Mouse (Mus musculus) forebrain, postnatal 0 days (tissue): ENCODE results near the gene Cyp4a31. TPM values are rescaled to one million over a fixed set of nuclear protein-coding genes. Genes with fewer than 3 reads are reported as not detected.
"Not testable (repeated sequence)": the region's sequence is repeated elsewhere in the genome, so short reads cannot be mapped to it uniquely, and the experiment has no call there.

Experiments
- ATAC-seq: fragments of 200-750 bp; cut with Nextera tagmentation; 2 replicates; pipeline ENCODE4 v1.8.0; 2017; ENCODE audit warnings: mild to moderate bottlenecking, moderate library complexity
- DNase-seq: peaks from one replicate; pipeline ENCODE4 v3.0.0-alpha.2; 2015
- H3K27ac ChIP-seq: fragments of 300-500 bp; sonication (generic); 2 replicates; pipeline ENCODE4 v1.5.1; 2014; ENCODE audit warnings: low read depth, mild to moderate bottlenecking, antibody characterized with exemption, low read length, moderate library complexity, mixed read lengths
- H3K27me3 ChIP-seq: fragments of 300-500 bp; sonication (generic); 2 replicates; pipeline ENCODE4 v1.6.1; 2014; ENCODE audit warnings: mild to moderate bottlenecking, low read length, mixed read lengths; ENCODE audit not compliant: insufficient read depth
- H3K36me3 ChIP-seq: fragments of 300-500 bp; sonication (generic); 2 replicates; pipeline ENCODE4 v1.6.1; 2014; ENCODE audit warnings: mild to moderate bottlenecking, moderate library complexity; ENCODE audit not compliant: insufficient read depth
- H3K4me1 ChIP-seq: fragments of 300-500 bp; sonication (generic); 2 replicates; pipeline ENCODE4 v1.6.1; 2014; ENCODE audit warnings: antibody characterized with exemption; ENCODE audit not compliant: insufficient read depth
- H3K4me2 ChIP-seq: fragments of 300-500 bp; sonication (generic); 2 replicates; pipeline ENCODE4 v1.6.1; 2014; ENCODE audit warnings: low read depth, mild to moderate bottlenecking, moderate library complexity
- H3K4me3 ChIP-seq: fragments of 300-500 bp; sonication (generic); 2 replicates; pipeline ENCODE4 v1.5.1; 2014; ENCODE audit warnings: low read depth, low read length, mixed read lengths
- H3K9ac ChIP-seq: fragments of 300-500 bp; sonication (generic); 2 replicates; pipeline ENCODE4 v1.6.1; 2014; ENCODE audit warnings: mild to moderate bottlenecking
- H3K9me3 ChIP-seq: fragments of 300-500 bp; sonication (generic); 2 replicates; pipeline ENCODE4 v1.6.1; 2016; ENCODE audit warnings: low read length
- CTCF ChIP-seq: sonication (generic); IDR thresholded peaks from 2 replicates; pipeline ENCODE4 v1.5.1; 2016; ENCODE audit warnings: antibody characterized with exemption, control low read depth, low read depth
- WGBS: fragments of 180-500 bp; shearing (Covaris S2); extraction: QIAGEN DNeasy Blood & Tissue Kit; methylation state at CpG from one replicate; pipeline ENCODE4 v1.1.7; 2014; 5-methylcytosine and 5-hydroxymethylcytosine counted together
- polyA plus RNA-seq: library from polyadenylated mRNA; unstranded; fragments of >200 nt; fragmentation: Nextera tagmentation; extraction: Ambion mirVana; gene quantifications from 2 replicates; pipeline ENCODE4 v1.2.1, GENCODE M21; 2015
- total RNA-seq: library from RNA; depleted of rRNA; stranded (reverse); fragments of >200 nt; gene quantifications from 2 replicates; pipeline ENCODE4 v1.2.3, GENCODE M21; 2014

The Cyp4a31 gene
- total and polyA plus RNA-seq, 2 experiments from 2014 or later = not detected

GRCm38 (mm10) chr4:115552726-115553125 is 10.7 kb upstream of the Cyp4a31 start:
- Histone ChIP-seq H3K27ac (no peak overlapping the region), H3K4me1 (no peaks in the 10 kb centered on the region), H3K9me3 (no peaks in the 10 kb centered on the region), H3K9ac (no peak overlapping the region), H3K4me2 (no peak overlapping the region), H3K36me3 (no peaks in the 10 kb centered on the region), H3K4me3 (no peak overlapping the region), H3K27me3 (no peaks in the 10 kb centered on the region)
- WGBS = 88% methylated on average over 3 of the region's 3 CpGs
- TF ChIP-seq CTCF = no peak
- ATAC-seq (no peak), DNase-seq (no peak)

- Histone ChIP-seq H3K4me1 (no peaks in the 10 kb centered on the region), H3K27ac (no peak overlapping the region), H3K36me3 (no peaks in the 10 kb centered on the region), H3K27me3 (no peaks in the 10 kb centered on the region), H3K4me3 (no peak overlapping the region), H3K4me2 (no peak overlapping the region), H3K9ac (no peak overlapping the region), H3K9me3 (no peaks in the 10 kb centered on the region)
- DNase-seq (no peak), ATAC-seq (no peak)
- TF ChIP-seq CTCF = no peak
- WGBS = 50% methylated on average over 2 of the region's 2 CpGs
These were observed 7.9 kb upstream of the Cyp4a31 start for GRCm38 (mm10) chr4:115555513-115555912.

DNA sequence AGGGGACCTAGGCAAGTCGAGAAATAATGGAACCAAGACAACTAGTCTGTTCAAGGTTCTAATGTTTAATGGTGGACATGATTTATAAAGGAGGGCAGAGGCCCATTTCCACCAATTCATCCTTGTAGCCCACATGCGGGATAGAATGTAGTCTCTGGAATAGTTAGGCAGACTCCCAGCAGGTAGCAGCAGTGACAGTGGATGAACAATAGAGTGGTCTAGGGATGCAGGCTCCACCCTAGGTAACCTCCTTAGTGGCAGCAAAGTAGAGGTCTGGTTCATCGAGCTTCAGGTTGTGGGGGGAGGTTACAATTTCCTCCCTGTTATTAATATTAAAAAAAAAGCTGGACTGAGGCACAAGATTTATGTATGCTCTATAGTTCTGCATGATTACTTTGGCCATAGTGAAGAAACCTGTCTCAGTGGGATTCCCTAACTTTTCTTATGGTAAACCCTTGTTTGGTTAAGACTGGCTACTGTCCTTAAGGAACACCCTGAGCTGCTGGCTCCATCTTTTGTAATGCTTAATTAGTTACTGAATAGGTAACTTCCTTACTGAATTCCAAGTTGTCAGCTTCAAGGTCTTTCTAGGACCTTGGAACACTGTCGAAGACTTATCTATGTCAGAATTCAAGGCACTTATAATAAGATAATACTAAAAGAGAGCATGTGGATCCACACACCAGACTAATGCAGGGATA is 5.4 kb upstream of the Cyp4a31 start:
- no peak for DNase-seq
- H3K4me3 ChIP-seq = no peak overlapping the region
- H3K27ac ChIP-seq = no peak overlapping the region

DNA sequence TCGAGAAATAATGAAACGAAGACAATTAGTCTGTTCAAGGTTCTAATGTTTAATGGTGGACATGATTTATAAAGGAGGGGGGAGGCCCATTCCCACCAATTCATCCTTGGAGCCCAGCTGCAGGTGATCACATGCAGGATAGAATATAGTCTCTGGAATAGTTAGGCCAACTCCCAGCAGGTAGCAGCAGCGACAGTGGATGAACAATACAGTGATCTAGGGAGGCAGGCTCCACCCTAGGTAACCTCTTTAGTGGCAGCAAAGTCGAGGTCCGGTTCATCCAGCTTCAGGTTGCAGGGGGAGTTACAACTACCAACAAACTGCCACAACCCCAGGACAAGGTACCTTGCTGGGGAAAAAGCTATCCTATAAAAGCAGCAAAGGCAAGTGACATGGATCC is 2.2 kb upstream of the Cyp4a31 start:
- H3K9me3 ChIP-seq, H3K4me1 ChIP-seq, H3K36me3 ChIP-seq, H3K4me3 ChIP-seq, H3K27me3 ChIP-seq, DNase-seq, H3K4me2 ChIP-seq, H3K27ac ChIP-seq, ATAC-seq, H3K9ac ChIP-seq: not testable (repeated sequence)
- 52% methylated on average over 5 of the region's 5 CpGs for WGBS

More for the DNA sequence above, 5.4 kb upstream of the Cyp4a31 start:
- Histone ChIP-seq H3K27me3 (no peaks in the 10 kb centered on the region), H3K4me1 (no peaks in the 10 kb centered on the region), H3K4me2 (no peak overlapping the region), H3K9me3 (no peaks in the 10 kb centered on the region), H3K9ac (no peak overlapping the region), H3K36me3 (no peaks in the 10 kb centered on the region)
- no peak for ATAC-seq
- no peak for TF ChIP-seq CTCF
- 54% methylated on average over 4 of the region's 4 CpGs for WGBS

GRCm38 (mm10) chr4:115564469-115565225 is 1.2 kb downstream of the Cyp4a31 start:
- not testable (repeated sequence) for H3K9me3 ChIP-seq, H3K27ac ChIP-seq, DNase-seq, H3K27me3 ChIP-seq, ATAC-seq, H3K4me2 ChIP-seq, H3K4me1 ChIP-seq, H3K4me3 ChIP-seq, H3K9ac ChIP-seq, H3K36me3 ChIP-seq
- WGBS = 79% methylated on average over 6 of the region's 6 CpGs

DNA sequence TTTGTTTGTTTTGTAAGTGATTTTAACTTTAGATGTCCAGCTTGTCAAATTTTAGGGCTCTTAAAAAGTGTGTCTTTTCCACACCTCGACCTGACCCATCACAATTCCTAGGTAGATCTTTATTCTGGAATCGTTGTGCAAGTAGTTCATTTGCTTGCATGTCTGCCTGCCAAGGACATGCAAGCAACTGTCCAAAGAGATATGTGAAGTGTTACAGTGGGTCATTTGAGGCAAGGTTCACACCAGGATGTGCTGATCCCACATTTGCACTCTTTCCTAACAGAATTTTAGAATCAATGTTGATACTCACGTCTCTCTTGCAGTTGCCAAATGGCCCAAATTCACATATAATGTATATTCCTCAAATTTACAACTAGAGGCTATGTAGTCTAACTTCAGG is 11.8 kb downstream of the Cyp4a31 start:
- WGBS = 80% methylated on average over 3 of the region's 3 CpGs
- no peak overlapping the region for H3K4me2 ChIP-seq
- no peaks in the 10 kb centered on the region for H3K9me3 ChIP-seq
- ATAC-seq = no peak
- H3K4me1 ChIP-seq = no peaks in the 10 kb centered on the region
- no peak for TF ChIP-seq CTCF
- no peak overlapping the region for H3K27ac ChIP-seq
- DNase-seq = no peak
- H3K4me3 ChIP-seq = no peak overlapping the region
- no peaks in the 10 kb centered on the region for H3K36me3 ChIP-seq
- no peaks in the 10 kb centered on the region for H3K27me3 ChIP-seq
- no peak overlapping the region for H3K9ac ChIP-seq

GRCm38 (mm10) chr4:115575776-115576175 is 12.3 kb downstream of the Cyp4a31 start:
- Histone ChIP-seq H3K36me3 (no peaks in the 10 kb centered on the region), H3K27me3 (no peaks in the 10 kb centered on the region), H3K4me3 (no peak overlapping the region), H3K27ac (no peak overlapping the region), H3K4me1 (no peaks in the 10 kb centered on the region), H3K9me3 (no peaks in the 10 kb centered on the region), H3K9ac (no peak overlapping the region), H3K4me2 (no peak overlapping the region)
- no peak for TF ChIP-seq CTCF
- no peak for DNase-seq
- no peak for ATAC-seq
- 86% methylated on average over 2 of the region's 2 CpGs for WGBS
